Mouse (Mus musculus) megakaryocyte, embryonic 14.5 days (primary cell): ENCODE results near the gene Mia2.

Source experiments
- FLI1 ChIP-seq: IDR thresholded peaks from 2 replicates; pipeline ENCODE4 v1.6.1; 2012; ENCODE audit warnings: low read length, inconsistent platforms, mixed read lengths
- GATA1 ChIP-seq: IDR thresholded peaks from 3 replicates; pipeline ENCODE4 v1.6.1; 2012; ENCODE audit warnings: mixed read lengths, low read length, inconsistent platforms, borderline replicate concordance

GRCm38 (mm10) chr12:59106491-59106890 lies 10.9 kb downstream of the Mia2 start:
- TF ChIP-seq FLI1 (no peak), GATA1 (no peak)
